Mouse (Mus musculus): ENCODE results near the gene Bcar1. TPM values are rescaled to one million over a fixed set of nuclear protein-coding genes. Genes with fewer than 3 reads are reported as not detected.

Bcar1 gene
- polyA plus RNA-seq, 1 experiment, result not detected

- H3K4me1 ChIP-seq (ENCODE audit: control insufficient read depth, insufficient read depth, low read length), result no peaks in the 10 kb centered on the region
- TF ChIP-seq CTCF (IDR thresholded peaks at IDR 0.05; ENCODE audit: insufficient read depth, low read depth, low read length), result no peak
- TF ChIP-seq POLR2A (IDR thresholded peaks at IDR 0.05; ENCODE audit: insufficient read depth, low read depth, low read length), result no peak
- H3K27ac ChIP-seq (ENCODE audit: insufficient read depth, low read depth, low read length), result no peak overlapping the region
- 94% methylated on average over 5 of the region's 5 CpGs for WGBS
- H3K4me3 ChIP-seq (ENCODE audit: insufficient read depth, low read depth, low read length), result no peak overlapping the region
These were observed 15.2 kb upstream of the Bcar1 start for GRCm38 (mm10) chr8:111758817-111759216.

GRCm38 (mm10) chr8:111757599-111757998 is 14.0 kb upstream of the Bcar1 start:
- no peak for TF ChIP-seq POLR2A (IDR thresholded peaks at IDR 0.05; ENCODE audit: insufficient read depth, low read depth, low read length)
- TF ChIP-seq CTCF (IDR thresholded peaks at IDR 0.05; ENCODE audit: insufficient read depth, low read depth, low read length), result no peak
- H3K4me3 ChIP-seq (ENCODE audit: insufficient read depth, low read depth, low read length), result no peak overlapping the region
- no peaks in the 10 kb centered on the region for H3K4me1 ChIP-seq (ENCODE audit: control insufficient read depth, insufficient read depth, low read length)
- WGBS, result 93% methylated on average over 9 of the region's 9 CpGs
- no peak overlapping the region for H3K27ac ChIP-seq (ENCODE audit: insufficient read depth, low read depth, low read length)

- no peak overlapping the region for H3K4me3 ChIP-seq (ENCODE audit: insufficient read depth, low read depth, low read length)
- TF ChIP-seq CTCF (IDR thresholded peaks at IDR 0.05; ENCODE audit: insufficient read depth, low read depth, low read length) (no peak), POLR2A (IDR thresholded peaks at IDR 0.05; ENCODE audit: insufficient read depth, low read depth, low read length) (no peak)
- no peaks in the 10 kb centered on the region for H3K4me1 ChIP-seq (ENCODE audit: control insufficient read depth, insufficient read depth, low read length)
- no peak overlapping the region for H3K27ac ChIP-seq (ENCODE audit: insufficient read depth, low read depth, low read length)
- WGBS, result 91% methylated on average over 6 of the region's 6 CpGs
These were observed 11.1 kb upstream of the Bcar1 start for GRCm38 (mm10) chr8:111754736-111755135.

GRCm38 (mm10) chr8:111754088-111754487 is 10.5 kb upstream of the Bcar1 start:
- whole genome bisulfite sequencing, result 79% methylated on average over 2 of the region's 2 CpGs
- Histone ChIP-seq H3K4me1 (ENCODE audit: control insufficient read depth, insufficient read depth, low read length) (no peaks in the 10 kb centered on the region), H3K27ac (ENCODE audit: insufficient read depth, low read depth, low read length) (no peak overlapping the region), H3K4me3 (ENCODE audit: insufficient read depth, low read depth, low read length) (no peak overlapping the region)
- TF ChIP-seq POLR2A (IDR thresholded peaks at IDR 0.05; ENCODE audit: insufficient read depth, low read depth, low read length), result no peak
- no peak for TF ChIP-seq CTCF (IDR thresholded peaks at IDR 0.05; ENCODE audit: insufficient read depth, low read depth, low read length)

GRCm38 (mm10) chr8:111748766-111749165 is 5.2 kb upstream of the Bcar1 start:
- peaks cover 16% of the 10 kb centered on the region for H3K4me1 ChIP-seq (ENCODE audit: control insufficient read depth, insufficient read depth, low read length)
- WGBS, result 69% methylated on average over 6 of the region's 6 CpGs
- no peak overlapping the region for H3K4me3 ChIP-seq (ENCODE audit: insufficient read depth, low read depth, low read length)
- no peak overlapping the region for H3K27ac ChIP-seq (ENCODE audit: insufficient read depth, low read depth, low read length)
- no peak for TF ChIP-seq POLR2A (IDR thresholded peaks at IDR 0.05; ENCODE audit: insufficient read depth, low read depth, low read length)
- no peak for TF ChIP-seq CTCF (IDR thresholded peaks at IDR 0.05; ENCODE audit: insufficient read depth, low read depth, low read length)

GRCm38 (mm10) chr8:111747866-111748649 is 4.4 kb upstream of the Bcar1 start:
- H3K27ac ChIP-seq (ENCODE audit: insufficient read depth, low read depth, low read length), result no peak overlapping the region
- H3K4me1 ChIP-seq (ENCODE audit: control insufficient read depth, insufficient read depth, low read length), result peaks cover 22% of the 10 kb centered on the region
- TF ChIP-seq POLR2A (IDR thresholded peaks at IDR 0.05; ENCODE audit: insufficient read depth, low read depth, low read length), result no peak
- no peak for TF ChIP-seq CTCF (IDR thresholded peaks at IDR 0.05; ENCODE audit: insufficient read depth, low read depth, low read length)
- 89% methylated on average over 8 of the region's 8 CpGs for WGBS
- no peak overlapping the region for H3K4me3 ChIP-seq (ENCODE audit: insufficient read depth, low read depth, low read length)

GRCm38 (mm10) chr8:111746582-111747465 is 3.2 kb upstream of the Bcar1 start:
- TF ChIP-seq POLR2A (IDR thresholded peaks at IDR 0.05; ENCODE audit: insufficient read depth, low read depth, low read length) (no peak), CTCF (IDR thresholded peaks at IDR 0.05; ENCODE audit: insufficient read depth, low read depth, low read length) (no peak)
- 80% methylated on average over 13 of the region's 13 CpGs for WGBS
- no peak overlapping the region for H3K27ac ChIP-seq (ENCODE audit: insufficient read depth, low read depth, low read length)
- peaks cover 33% of the 10 kb centered on the region for H3K4me1 ChIP-seq (ENCODE audit: control insufficient read depth, insufficient read depth, low read length)
- H3K4me3 ChIP-seq (ENCODE audit: insufficient read depth, low read depth, low read length), result no peak overlapping the region

GRCm38 (mm10) chr8:111745591-111746418 is 2.2 kb upstream of the Bcar1 start:
- Histone ChIP-seq H3K4me1 (ENCODE audit: control insufficient read depth, insufficient read depth, low read length) (peaks cover 41% of the 10 kb centered on the region), H3K27ac (ENCODE audit: insufficient read depth, low read depth, low read length) (no peak overlapping the region), H3K4me3 (ENCODE audit: insufficient read depth, low read depth, low read length) (no peak overlapping the region)
- TF ChIP-seq CTCF (IDR thresholded peaks at IDR 0.05; ENCODE audit: insufficient read depth, low read depth, low read length), result no peak
- no peak for TF ChIP-seq POLR2A (IDR thresholded peaks at IDR 0.05; ENCODE audit: insufficient read depth, low read depth, low read length)
- WGBS, result 6% methylated on average over 23 of the region's 23 CpGs

All from olfactory bulb, adult 2 months (tissue).